Mouse (Mus musculus): ENCODE results near the gene Cux2. TPM values are rescaled to one million over a fixed set of nuclear protein-coding genes. Genes with fewer than 3 reads are reported as not detected.

Cux2 gene
- polyA plus RNA-seq, 1 experiment from 2014 or later = 2.7 TPM

DNA sequence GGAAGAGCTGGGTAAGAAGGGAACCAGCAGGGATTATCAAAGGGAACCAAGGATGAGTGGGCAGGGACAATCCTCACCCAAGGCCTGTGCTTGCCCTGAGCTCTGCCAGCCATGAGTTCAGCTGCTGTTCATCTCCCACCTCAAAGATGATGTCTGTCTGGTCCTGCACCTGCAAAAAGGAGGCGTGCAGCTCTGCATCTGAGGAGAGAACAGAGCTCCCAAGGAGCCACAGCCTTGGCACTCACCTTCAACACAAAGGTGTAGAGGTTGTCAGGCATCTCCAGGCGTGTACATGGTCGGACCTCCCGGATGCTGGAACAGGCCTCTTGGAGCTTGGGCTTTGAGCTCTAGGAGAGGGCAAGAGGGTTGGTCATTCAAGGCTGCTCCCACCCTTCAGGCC, 231.0 kb downstream of the Cux2 start:
- H3K27ac ChIP-seq = no peak overlapping the region
- no peak overlapping the region for H3K9ac ChIP-seq
- WGBS (ENCODE audit: insufficient replicate concordance) = 81% methylated on average over 4 of the region's 4 CpGs
- H3K27me3 ChIP-seq (replicated peaks) = no peaks in the 10 kb centered on the region
- ATAC-seq = no peak
- no peaks in the 10 kb centered on the region for H3K9me3 ChIP-seq (replicated peaks)
- peaks cover 29% of the 10 kb centered on the region for H3K4me1 ChIP-seq
- H3K36me3 ChIP-seq = peaks cover 97% of the 10 kb centered on the region
- no peak overlapping the region for H3K4me3 ChIP-seq
- H3K4me2 ChIP-seq = no peak overlapping the region

DNA sequence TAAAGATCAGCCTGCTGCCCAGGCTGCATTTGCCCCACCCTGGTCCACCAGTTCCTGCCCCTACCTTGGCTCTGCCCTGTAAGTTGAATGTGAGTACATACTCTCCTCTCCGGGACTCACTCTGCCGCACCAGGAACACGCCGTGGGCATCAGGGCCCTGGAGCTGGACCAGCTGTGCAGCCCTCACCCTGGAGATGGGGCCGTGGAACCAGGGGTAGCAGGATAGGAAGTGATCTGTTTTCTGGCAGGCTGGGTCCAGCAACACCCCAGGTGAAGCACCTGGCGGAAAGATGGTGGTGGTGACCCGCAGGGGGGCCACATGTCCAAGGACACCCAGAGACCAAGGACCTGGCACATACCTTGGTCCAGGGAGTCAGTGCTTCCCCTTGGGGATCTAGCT, 231.5 kb downstream of the Cux2 start:
- no peak overlapping the region for H3K27ac ChIP-seq
- no peak overlapping the region for H3K9ac ChIP-seq
- no peaks in the 10 kb centered on the region for H3K9me3 ChIP-seq (replicated peaks)
- no peak overlapping the region for H3K4me3 ChIP-seq
- no peak overlapping the region for H3K4me2 ChIP-seq
- WGBS (ENCODE audit: insufficient replicate concordance) = 90% methylated on average over 7 of the region's 7 CpGs
- H3K4me1 ChIP-seq = peaks cover 24% of the 10 kb centered on the region
- no peak for ATAC-seq
- peaks cover 97% of the 10 kb centered on the region for H3K36me3 ChIP-seq
- no peaks in the 10 kb centered on the region for H3K27me3 ChIP-seq (replicated peaks)

DNA sequence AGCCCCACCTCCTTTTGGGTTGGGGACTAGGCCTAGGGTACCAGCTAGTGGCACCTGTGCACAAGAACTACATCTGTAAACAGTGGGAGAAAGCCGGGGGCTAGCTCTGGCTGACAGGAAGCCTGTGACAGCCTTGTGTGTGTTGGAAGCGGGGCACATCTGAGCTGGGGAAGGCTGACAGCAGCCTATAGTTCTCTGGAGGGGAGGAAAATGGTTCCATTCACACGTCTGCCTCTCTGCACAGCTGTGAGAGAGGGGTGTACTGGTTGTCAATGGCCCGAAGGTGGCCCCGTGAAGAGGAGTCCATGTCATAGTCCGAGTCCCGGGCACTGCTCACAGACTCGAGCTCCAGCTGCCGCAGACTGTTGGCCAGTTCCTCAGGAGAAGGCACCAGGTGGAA, 232.4 kb downstream of the Cux2 start:
- H3K36me3 ChIP-seq = peaks cover 97% of the 10 kb centered on the region
- H3K27me3 ChIP-seq (replicated peaks) = no peaks in the 10 kb centered on the region
- no peak for ATAC-seq
- H3K27ac ChIP-seq = no peak overlapping the region
- no peaks in the 10 kb centered on the region for H3K9me3 ChIP-seq (replicated peaks)
- H3K4me3 ChIP-seq = no peak overlapping the region
- no peak overlapping the region for H3K4me2 ChIP-seq
- H3K4me1 ChIP-seq = peaks cover 21% of the 10 kb centered on the region; the same call in 1 of the 2 replicates
- no peak overlapping the region for H3K9ac ChIP-seq
- 78% methylated on average over 9 of the region's 9 CpGs for WGBS (ENCODE audit: insufficient replicate concordance)

DNA sequence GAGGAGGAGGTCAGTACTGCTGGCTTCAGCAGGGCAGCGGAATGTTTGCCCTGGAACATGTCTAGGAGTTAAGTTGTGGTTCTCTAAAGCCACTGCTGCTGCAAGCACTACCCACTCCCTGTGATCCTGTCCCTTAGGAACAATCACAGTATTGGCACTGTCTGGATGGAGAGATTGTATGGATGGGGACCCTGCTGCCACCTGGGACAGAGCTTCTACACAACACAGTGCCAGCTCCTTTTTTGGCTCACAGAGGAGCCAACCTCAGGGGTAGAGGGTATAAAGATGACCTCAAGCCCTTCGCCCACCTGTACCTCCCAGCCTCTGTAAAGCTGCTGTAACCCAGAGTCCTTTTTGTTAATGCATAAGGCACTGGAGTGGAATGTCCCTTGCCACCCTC, 233.3 kb downstream of the Cux2 start:
- Histone ChIP-seq H3K4me3 (no peak overlapping the region), H3K9me3 (replicated peaks) (no peaks in the 10 kb centered on the region), H3K36me3 (peaks cover 97% of the 10 kb centered on the region), H3K27me3 (replicated peaks) (no peaks in the 10 kb centered on the region), H3K4me1 (peaks cover 30% of the 10 kb centered on the region), H3K4me2 (no peak overlapping the region), H3K27ac (no peak overlapping the region), H3K9ac (no peak overlapping the region)
- 76% methylated on average over 2 of the region's 2 CpGs for WGBS (ENCODE audit: insufficient replicate concordance)
- no peak for ATAC-seq

DNA sequence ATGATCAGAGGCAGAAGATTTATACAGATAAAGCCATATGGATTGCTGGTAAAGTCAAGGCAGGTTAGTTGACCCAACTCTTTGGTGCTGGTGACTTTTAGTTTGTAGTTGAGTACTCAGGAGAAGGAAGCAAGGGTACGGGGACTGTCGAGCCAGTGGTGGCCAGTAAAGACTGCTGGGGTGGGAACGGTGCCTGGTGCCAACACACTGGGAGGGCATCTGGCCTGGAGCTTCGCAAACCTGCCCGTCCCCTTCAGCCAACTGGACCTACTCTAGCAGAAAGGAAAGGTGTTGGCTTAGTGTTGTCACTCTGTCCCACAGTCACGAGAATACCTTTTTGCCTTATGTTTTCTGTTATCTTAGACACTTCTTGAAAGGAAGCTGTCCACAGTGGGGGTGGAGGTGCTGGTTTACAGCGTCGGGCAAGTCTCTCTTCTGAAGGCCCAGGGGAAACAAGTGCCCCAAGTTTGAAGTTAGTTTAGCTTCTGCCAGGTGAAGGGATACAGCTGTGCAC, 234.0 kb downstream of the Cux2 start:
- Histone ChIP-seq H3K27me3 (replicated peaks) (no peaks in the 10 kb centered on the region), H3K9ac (no peak overlapping the region), H3K4me3 (no peak overlapping the region), H3K4me1 (peaks cover 34% of the 10 kb centered on the region), H3K27ac (no peak overlapping the region), H3K9me3 (replicated peaks) (no peaks in the 10 kb centered on the region), H3K4me2 (no peak overlapping the region), H3K36me3 (peaks cover 99% of the 10 kb centered on the region)
- 80% methylated on average over 8 of the region's 8 CpGs for WGBS (ENCODE audit: insufficient replicate concordance)
- ATAC-seq = no peak

DNA sequence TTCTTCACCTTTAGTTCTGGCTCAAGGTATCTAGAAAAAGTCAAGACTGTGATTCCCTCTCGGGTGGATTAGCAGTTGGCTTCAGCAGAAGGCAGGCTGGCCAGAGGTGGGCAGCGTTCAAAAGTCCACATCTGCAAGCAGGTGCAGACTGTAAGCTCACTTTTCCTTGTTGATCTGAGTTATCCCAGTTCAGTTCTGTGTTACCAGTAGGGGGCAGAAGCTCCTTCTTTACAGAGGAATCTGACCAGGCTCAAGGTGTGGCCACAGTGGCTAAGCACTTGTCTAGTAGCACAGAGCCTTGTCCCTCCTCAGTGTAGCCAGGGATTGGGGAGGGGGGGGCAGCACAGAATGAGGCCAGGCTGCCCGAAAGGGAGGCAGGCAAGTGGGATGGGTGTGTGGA, 234.8 kb downstream of the Cux2 start:
- no peaks in the 10 kb centered on the region for H3K27me3 ChIP-seq (replicated peaks)
- H3K27ac ChIP-seq = no peak overlapping the region
- no peaks in the 10 kb centered on the region for H3K9me3 ChIP-seq (replicated peaks)
- no peak overlapping the region for H3K4me3 ChIP-seq
- no peak overlapping the region for H3K4me2 ChIP-seq
- 57% methylated on average over 3 of the region's 3 CpGs for WGBS (ENCODE audit: insufficient replicate concordance)
- ATAC-seq = no peak
- H3K9ac ChIP-seq = no peak overlapping the region
- peaks cover 32% of the 10 kb centered on the region for H3K4me1 ChIP-seq
- peaks cover 99% of the 10 kb centered on the region for H3K36me3 ChIP-seq

DNA sequence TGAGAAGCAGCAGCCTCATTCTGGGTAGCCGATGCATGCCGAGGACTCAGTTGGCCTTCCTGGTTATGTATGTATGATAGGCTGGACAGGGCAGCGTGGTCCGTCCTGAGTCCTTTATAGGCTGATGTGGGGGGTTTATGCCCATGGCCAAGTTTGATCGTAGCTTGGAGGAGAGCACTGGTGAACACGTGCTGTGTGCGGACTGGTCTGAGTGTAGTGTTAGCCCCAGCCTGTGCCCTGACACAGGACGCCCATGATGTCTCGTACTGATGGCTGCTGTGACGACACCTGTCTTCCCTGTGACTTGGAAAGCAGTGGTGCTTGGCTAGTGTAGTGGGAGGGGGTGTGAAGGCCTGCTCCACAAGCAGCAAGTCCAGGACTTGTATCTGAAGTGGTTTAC, 236.2 kb downstream of the Cux2 start:
- Histone ChIP-seq H3K4me2 (no peak overlapping the region), H3K27me3 (replicated peaks) (no peaks in the 10 kb centered on the region), H3K9ac (no peak overlapping the region), H3K36me3 (peaks cover 94% of the 10 kb centered on the region), H3K4me3 (no peak overlapping the region), H3K4me1 (peaks cover 24% of the 10 kb centered on the region), H3K27ac (no peak overlapping the region), H3K9me3 (replicated peaks) (no peaks in the 10 kb centered on the region)
- ATAC-seq = no peak
- 86% methylated on average over 10 of the region's 10 CpGs for WGBS (ENCODE audit: insufficient replicate concordance)

DNA sequence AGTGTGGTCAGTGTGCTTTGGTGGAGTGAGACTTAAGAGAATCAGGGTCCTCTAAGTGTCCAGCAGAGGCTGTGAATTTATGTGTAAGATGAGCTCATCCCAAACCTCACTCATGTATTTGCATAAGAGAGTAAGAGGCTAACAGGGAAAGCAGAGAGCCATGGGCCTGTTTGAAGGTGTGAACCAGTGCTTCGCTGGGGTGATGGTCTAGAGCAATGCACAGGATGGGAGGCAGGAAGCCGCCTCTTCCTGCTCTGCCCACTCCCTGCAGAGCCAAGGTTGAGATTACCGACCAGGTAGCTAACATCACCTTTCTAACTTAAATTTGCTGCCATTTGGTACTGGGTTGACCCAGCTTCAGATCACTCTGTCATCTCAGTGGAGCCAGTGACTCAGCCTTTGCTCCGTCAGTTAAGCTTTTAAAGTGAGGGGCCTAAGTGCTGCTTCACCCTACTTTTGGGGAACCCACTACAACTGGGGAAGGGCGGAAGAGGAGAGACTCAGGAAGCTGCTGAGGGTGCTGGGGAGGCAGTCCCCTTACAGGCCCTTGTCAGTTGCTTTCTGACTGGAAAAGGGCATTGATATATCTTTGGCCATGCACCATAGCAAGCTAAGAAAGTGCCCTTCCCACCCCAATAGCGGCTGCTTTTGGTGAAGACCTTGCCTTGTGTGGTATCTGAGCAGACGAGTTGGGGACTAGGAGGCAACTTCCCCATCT, 237.2 kb downstream of the Cux2 start:
- Histone ChIP-seq H3K27me3 (replicated peaks) (no peaks in the 10 kb centered on the region), H3K27ac (no peak overlapping the region), H3K4me1 (peaks cover 24% of the 10 kb centered on the region), H3K36me3 (peaks cover 94% of the 10 kb centered on the region), H3K4me2 (no peak overlapping the region), H3K9ac (no peak overlapping the region), H3K4me3 (no peak overlapping the region), H3K9me3 (replicated peaks) (no peaks in the 10 kb centered on the region)
- no peak for ATAC-seq
- WGBS (ENCODE audit: insufficient replicate concordance) = 68% methylated on average over 7 of the region's 7 CpGs

DNA sequence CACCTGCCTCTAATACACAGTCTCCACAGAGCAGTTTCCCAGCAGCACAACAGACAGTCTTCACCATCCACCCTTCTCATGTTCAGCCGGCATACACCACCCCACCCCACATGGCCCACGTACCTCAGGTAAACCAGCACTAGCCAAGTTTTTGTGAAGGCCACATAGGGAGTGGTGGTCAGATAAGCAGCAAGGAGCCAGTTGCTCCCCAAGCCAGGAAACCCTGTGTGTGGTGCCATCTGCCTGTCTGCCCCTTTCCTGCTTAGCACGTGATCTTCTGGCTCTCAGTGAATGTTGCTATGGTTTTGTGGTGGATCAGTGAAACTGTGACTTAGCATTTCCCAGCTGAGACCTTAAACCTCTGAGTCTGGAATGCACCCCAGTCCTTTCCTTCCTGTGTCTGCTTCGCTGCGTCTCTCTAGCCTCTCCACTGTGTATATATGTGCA, 238.4 kb downstream of the Cux2 start:
- Histone ChIP-seq H3K4me3 (no peak overlapping the region), H3K9me3 (replicated peaks) (no peaks in the 10 kb centered on the region), H3K36me3 (peaks cover 93% of the 10 kb centered on the region), H3K4me2 (no peak overlapping the region), H3K9ac (0 out of 2 replicates have a peak overlapping the region, but pooled peaks have one; percentile 13), H3K4me1 (peaks cover 24% of the 10 kb centered on the region), H3K27ac (0 out of 2 replicates have a peak overlapping the region, but pooled peaks have one; percentile 32), H3K27me3 (replicated peaks) (no peaks in the 10 kb centered on the region)
- peak; percentile 16 for ATAC-seq
- 66% methylated on average over 5 of the region's 5 CpGs for WGBS (ENCODE audit: insufficient replicate concordance)

DNA sequence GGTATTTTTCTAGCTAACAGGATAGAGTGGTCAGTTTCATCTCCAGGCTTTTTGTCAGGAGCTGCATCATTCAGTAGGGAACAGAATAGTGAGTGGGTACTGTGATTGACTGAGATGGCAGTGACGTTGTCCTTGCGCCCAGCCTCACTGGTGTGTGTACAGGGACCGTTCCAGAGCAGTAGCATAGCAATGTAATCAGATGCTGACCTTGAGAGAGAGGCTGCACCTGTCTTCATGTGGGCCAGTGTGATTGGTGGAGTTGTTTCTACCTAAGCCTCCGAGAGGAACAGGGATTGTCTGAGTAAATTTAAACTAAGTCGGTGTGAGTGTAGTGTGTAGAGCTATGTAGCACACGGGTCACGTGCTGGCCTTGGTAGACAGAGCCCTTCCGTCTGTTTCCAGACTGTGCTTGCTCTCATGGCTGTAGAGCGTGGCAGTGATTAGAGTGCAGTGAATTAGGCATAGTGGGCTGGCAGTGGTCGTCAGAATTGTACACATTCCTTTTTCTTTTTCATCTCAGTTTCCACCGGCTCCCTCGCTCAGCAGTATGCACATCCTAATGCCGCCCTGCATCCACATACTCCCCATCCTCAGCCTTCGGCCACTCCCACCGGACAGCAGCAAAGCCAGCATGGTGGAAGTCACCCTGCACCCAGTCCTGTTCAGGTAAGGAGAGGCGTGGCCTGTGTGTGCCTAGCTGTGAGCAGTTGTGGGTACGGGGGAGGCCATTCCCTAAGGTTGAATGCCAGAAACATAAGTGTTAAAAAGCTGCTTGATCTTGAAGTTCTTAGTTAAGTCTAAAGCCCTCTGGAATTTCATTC, 239.4 kb downstream of the Cux2 start:
- Histone ChIP-seq H3K4me1 (peaks cover 24% of the 10 kb centered on the region; the same call in 1 of the 2 replicates), H3K27ac (no peak overlapping the region), H3K36me3 (peaks cover 91% of the 10 kb centered on the region), H3K9me3 (replicated peaks) (no peaks in the 10 kb centered on the region), H3K27me3 (replicated peaks) (no peaks in the 10 kb centered on the region), H3K4me2 (no peak overlapping the region), H3K4me3 (no peak overlapping the region), H3K9ac (no peak overlapping the region)
- 89% methylated on average over 17 of the region's 17 CpGs for WGBS (ENCODE audit: insufficient replicate concordance)
- no peak for ATAC-seq

DNA sequence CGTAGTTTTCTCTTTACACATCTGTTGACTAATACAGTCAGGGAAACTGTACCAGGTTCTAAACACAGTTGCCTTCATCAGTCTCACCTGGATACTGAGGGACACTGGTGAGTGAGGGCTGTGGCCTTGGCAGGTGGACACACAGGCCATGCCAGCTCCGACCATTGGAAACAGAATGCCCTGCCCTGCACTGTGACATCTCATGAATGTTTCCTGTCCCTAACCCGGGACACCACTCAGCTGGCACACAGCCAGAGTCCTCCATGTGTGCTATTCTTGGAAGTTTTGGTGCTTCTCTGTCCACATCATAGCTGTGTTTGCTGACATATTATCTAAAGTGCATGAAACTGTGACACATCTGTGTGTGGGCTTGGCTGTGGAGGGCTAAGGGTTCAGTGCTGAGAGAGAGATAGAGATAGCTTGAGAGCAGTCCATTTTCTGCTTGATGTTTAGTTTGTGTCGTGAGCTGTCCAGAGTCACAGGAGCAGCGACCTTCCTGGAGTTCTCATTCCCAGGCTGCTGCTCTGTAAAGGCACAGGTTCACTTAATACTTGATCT, 240.2 kb downstream of the Cux2 start:
- H3K9ac ChIP-seq = no peak overlapping the region
- H3K4me2 ChIP-seq = no peak overlapping the region
- WGBS (ENCODE audit: insufficient replicate concordance) = 68% methylated on average over 5 of the region's 5 CpGs
- H3K27ac ChIP-seq = no peak overlapping the region
- no peaks in the 10 kb centered on the region for H3K27me3 ChIP-seq (replicated peaks)
- ATAC-seq = no peak
- peaks cover 88% of the 10 kb centered on the region for H3K36me3 ChIP-seq
- H3K9me3 ChIP-seq (replicated peaks) = no peaks in the 10 kb centered on the region
- no peak overlapping the region for H3K4me3 ChIP-seq
- peaks cover 24% of the 10 kb centered on the region; the same call in 1 of the 2 replicates for H3K4me1 ChIP-seq

DNA sequence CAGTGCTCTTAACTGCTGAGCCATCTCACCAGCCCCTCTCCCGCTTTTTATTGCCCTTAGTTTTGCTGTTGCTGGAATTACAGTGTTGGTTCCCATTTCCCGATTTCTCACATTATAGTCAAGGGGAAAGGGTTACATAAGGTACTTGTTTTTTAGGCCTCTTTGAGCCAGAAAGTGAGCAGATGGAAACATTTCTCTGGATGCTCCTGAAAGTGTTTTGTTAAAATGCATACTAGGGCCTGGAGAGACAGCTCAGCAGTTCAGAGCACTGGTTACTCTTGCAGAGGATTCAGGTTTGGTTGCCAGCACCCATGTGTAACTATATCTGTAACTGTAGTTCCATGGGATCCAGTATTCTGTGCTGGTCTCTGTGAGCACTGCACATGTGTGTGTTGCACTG, 241.7 kb downstream of the Cux2 start:
- Histone ChIP-seq H3K4me3 (no peak overlapping the region), H3K4me1 (peaks cover 24% of the 10 kb centered on the region; the same call in 1 of the 2 replicates), H3K27ac (no peak overlapping the region), H3K9me3 (replicated peaks) (no peaks in the 10 kb centered on the region), H3K36me3 (peaks cover 90% of the 10 kb centered on the region), H3K9ac (no peak overlapping the region), H3K4me2 (no peak overlapping the region), H3K27me3 (replicated peaks) (no peaks in the 10 kb centered on the region)
- no peak for ATAC-seq
- WGBS (ENCODE audit: insufficient replicate concordance) = 87% methylated on average over 2 of the region's 2 CpGs
